Mouse (Mus musculus) ovary, postnatal 10 days (tissue): ENCODE results near the gene Shc2.

Experiments
- DNase-seq: peaks from one replicate; pipeline ENCODE4 v3.0.0; 2022; ENCODE audit warnings: low spot score

Gene Shc2

GRCm38 (mm10) chr10:79613578-79614304 lies 24.0 kb downstream of the Shc2 start, which contains the start of gene C2cd4c:
Gene C2cd4c, minus strand, starts transcription at chr10:79614025.
- no peak for DNase-seq

- DNase-seq: no peak
Measured at GRCm38 (mm10) chr10:79612192-79613135, 25.3 kb downstream of the Shc2 start.

- no peak for DNase-seq
Measured at GRCm38 (mm10) chr10:79611296-79611695, 26.4 kb downstream of the Shc2 start.

GRCm38 (mm10) chr10:79609276-79609675 lies 28.4 kb downstream of the Shc2 start:
- DNase-seq: no peak

GRCm38 (mm10) chr10:79607892-79608291 lies 29.8 kb downstream of the Shc2 start:
- DNase-seq: no peak

- DNase-seq: no peak
Measured at GRCm38 (mm10) chr10:79606537-79606936, 31.2 kb downstream of the Shc2 start.

GRCm38 (mm10) chr10:79597936-79598230 lies 39.8 kb downstream of the Shc2 start:
- DNase-seq: no peak

- DNase-seq: no peak
Measured at GRCm38 (mm10) chr10:79597051-79597935, 40.4 kb downstream of the Shc2 start.

GRCm38 (mm10) chr10:79595590-79595929 lies 42.2 kb downstream of the Shc2 start:
- no peak for DNase-seq

- DNase-seq: no peak
Measured at GRCm38 (mm10) chr10:79594872-79595589, 42.7 kb downstream of the Shc2 start.

GRCm38 (mm10) chr10:79594111-79594510 lies 43.6 kb downstream of the Shc2 start:
- no peak for DNase-seq

- DNase-seq: no peak
Measured at GRCm38 (mm10) chr10:79590702-79591101, 47.0 kb downstream of the Shc2 start.

GRCm38 (mm10) chr10:79587752-79588126 lies 50.0 kb downstream of the Shc2 start:
- no peak for DNase-seq

GRCm38 (mm10) chr10:79587061-79587751 lies 50.5 kb downstream of the Shc2 start, which contains the start of gene Theg:
Gene Theg, minus strand, starts transcription at chr10:79587331.
- DNase-seq: no peak

- DNase-seq: no peak
Measured at GRCm38 (mm10) chr10:79586243-79586642, 51.5 kb downstream of the Shc2 start.

GRCm38 (mm10) chr10:79585723-79586122 lies 52.0 kb downstream of the Shc2 start:
- DNase-seq: no peak

- DNase-seq: no peak
Measured at GRCm38 (mm10) chr10:79585136-79585535, 52.6 kb downstream of the Shc2 start.

GRCm38 (mm10) chr10:79584426-79584825 lies 53.3 kb downstream of the Shc2 start:
- DNase-seq: no peak

GRCm38 (mm10) chr10:79584021-79584420 lies 53.7 kb downstream of the Shc2 start:
- no peak for DNase-seq

- no peak for DNase-seq
Measured at GRCm38 (mm10) chr10:79581501-79581900, 56.2 kb downstream of the Shc2 start.

- DNase-seq: no peak
Measured at GRCm38 (mm10) chr10:79580811-79581210, 56.9 kb downstream of the Shc2 start.
